Mouse (Mus musculus) large intestine, adult 2 months (tissue): ENCODE results near the gene Aire. TPM values are rescaled to one million over a fixed set of nuclear protein-coding genes. Genes with fewer than 3 reads are reported as not detected.
"Not testable (repeated sequence)": the region's sequence is repeated elsewhere in the genome, so short reads cannot be mapped to it uniquely, and the experiment has no call there.

ENCODE experiments used
- DNase-seq: peaks from one replicate; pipeline ENCODE4 v3.0.0-alpha.2; 2012; ENCODE audit warnings: low read depth, low spot score
- WGBS: fragments of 180-500 bp; shearing (Covaris S2); methylation state at CpG from one replicate; pipeline ENCODE4 v1.1.7; 2018; 5-methylcytosine and 5-hydroxymethylcytosine counted together
- polyA plus RNA-seq: library from polyadenylated mRNA; depleted of rRNA; stranded (reverse); fragments of >200 nt; gene quantifications from 2 replicates; pipeline ENCODE4 v1.2.3, GENCODE M21; 2012

The Aire gene
- polyA plus RNA-seq, 1 experiment, result 0.53 TPM

GRCm38 (mm10) chr10:78054633-78055565 lies 11.5 kb upstream of the Aire start:
- no peak for DNase-seq
- 67% methylated on average over 19 of the region's 19 CpGs for WGBS

GRCm38 (mm10) chr10:78049519-78050035 lies 6.2 kb upstream of the Aire start:
- DNase-seq, result no peak
- WGBS, result 53% methylated on average over 11 of the region's 11 CpGs

- no peak for DNase-seq
- 70% methylated on average over 10 of the region's 10 CpGs for WGBS
These were observed 4.8 kb upstream of the Aire start for GRCm38 (mm10) chr10:78048061-78048730.

- 87% methylated on average over 4 of the region's 4 CpGs for WGBS
- DNase-seq, result no peak
These were observed 3.0 kb upstream of the Aire start for GRCm38 (mm10) chr10:78046388-78046787.

GRCm38 (mm10) chr10:78044531-78044930 lies 1.1 kb upstream of the Aire start:
- DNase-seq, result no peak
- 88% methylated on average over 1 of the region's 1 CpGs for WGBS

- no peak for DNase-seq
- WGBS, result 69% methylated on average over 14 of the region's 14 CpGs
These were observed 559 bp downstream of the Aire start for GRCm38 (mm10) chr10:78042697-78043405.

- DNase-seq, result no peak
- 83% methylated on average over 7 of the region's 7 CpGs for WGBS
These were observed 1.3 kb downstream of the Aire start for GRCm38 (mm10) chr10:78042096-78042495.

- 84% methylated on average over 5 of the region's 5 CpGs for WGBS
- no peak for DNase-seq
These were observed 1.8 kb downstream of the Aire start, which contains the start of gene Dnmt3l for GRCm38 (mm10) chr10:78041647-78042046. Gene Dnmt3l (plus strand): TSS chr10:78041947.

GRCm38 (mm10) chr10:78037139-78037538 lies 6.3 kb downstream of the Aire start:
- WGBS, result 77% methylated on average over 4 of the region's 4 CpGs

GRCm38 (mm10) chr10:78031987-78032386 lies 11.4 kb downstream of the Aire start:
- WGBS, result 53% methylated on average over 2 of the region's 2 CpGs
- DNase-seq, result no peak

More at GRCm38 (mm10) chr10:78037139-78037538, 6.3 kb downstream of the Aire start:
- no peak for DNase-seq

GRCm38 (mm10) chr10:78029080-78029479 lies 14.3 kb downstream of the Aire start:
- 92% methylated on average over 1 of the region's 1 CpGs for WGBS

GRCm38 (mm10) chr10:78028129-78028528 lies 15.3 kb downstream of the Aire start:
- no peak for DNase-seq
- 3% methylated on average over 5 of the region's 5 CpGs for WGBS

More at GRCm38 (mm10) chr10:78029080-78029479, 14.3 kb downstream of the Aire start:
- DNase-seq, result no peak

GRCm38 (mm10) chr10:78025453-78025852 lies 18.0 kb downstream of the Aire start:
- 36% methylated on average over 6 of the region's 8 CpGs for WGBS

GRCm38 (mm10) chr10:78019984-78020383 lies 23.4 kb downstream of the Aire start:
- DNase-seq, result not testable (repeated sequence)
- 97% methylated on average over 7 of the region's 11 CpGs for WGBS

More at GRCm38 (mm10) chr10:78025453-78025852, 18.0 kb downstream of the Aire start:
- DNase-seq, result not testable (repeated sequence)

- 73% methylated on average over 4 of the region's 4 CpGs for WGBS
These were observed 24.1 kb downstream of the Aire start for GRCm38 (mm10) chr10:78019291-78019690.

GRCm38 (mm10) chr10:78018797-78019203 lies 24.6 kb downstream of the Aire start:
- no peak for DNase-seq
- 16% methylated on average over 19 of the region's 19 CpGs for WGBS

More at GRCm38 (mm10) chr10:78019291-78019690, 24.1 kb downstream of the Aire start:
- DNase-seq, result no peak

- 50% methylated on average over 5 of the region's 5 CpGs for WGBS
- DNase-seq, result no peak
These were observed 27.0 kb downstream of the Aire start for GRCm38 (mm10) chr10:78016366-78016765.

- no peak for DNase-seq
These were observed 27.9 kb downstream of the Aire start for GRCm38 (mm10) chr10:78015489-78015888.

GRCm38 (mm10) chr10:78012661-78013495 lies 30.5 kb downstream of the Aire start:
- 90% methylated on average over 18 of the region's 18 CpGs for WGBS
- no peak for DNase-seq

More at GRCm38 (mm10) chr10:78015489-78015888, 27.9 kb downstream of the Aire start:
- WGBS, result 97% methylated on average over 1 of the region's 1 CpGs
